Mouse (Mus musculus): Measurements from ENCODE around the gene Slc22a15. TPM values are rescaled to one million over a fixed set of nuclear protein-coding genes. Genes with fewer than 3 reads are reported as not detected.
A peak's percentile ranks its signal among the peaks of the same experiment; 100 is the strongest.

Gene Slc22a15
- polyA plus RNA-seq, 1 experiment = 11.6 TPM

GRCm38 (mm10) chr3:101922366-101922765 is 1.9 kb downstream of the Slc22a15 start:
- Histone ChIP-seq H3K4me3 (replicated peaks; ENCODE audit: extremely low read depth, low read depth, low read length) (no peak overlapping the region), H3K4me1 (ENCODE audit: control insufficient read depth, insufficient read depth, low read length) (peaks cover 3% of the 10 kb centered on the region; the same call in 1 of the 2 replicates)
- DNase-seq = no peak
- WGBS = 52% methylated on average over 7 of the region's 7 CpGs
- no peak for TF ChIP-seq CTCF (IDR thresholded peaks at IDR 0.05; ENCODE audit: insufficient read depth, low read length)

GRCm38 (mm10) chr3:101918526-101918925 is 5.7 kb downstream of the Slc22a15 start:
- DNase-seq = no peak
- Histone ChIP-seq H3K4me1 (ENCODE audit: control insufficient read depth, insufficient read depth, low read length) (no peaks in the 10 kb centered on the region), H3K4me3 (replicated peaks; ENCODE audit: extremely low read depth, low read depth, low read length) (no peak overlapping the region)
- TF ChIP-seq CTCF (IDR thresholded peaks at IDR 0.05; ENCODE audit: insufficient read depth, low read length) (no peak), POLR2A (IDR thresholded peaks at IDR 0.05; ENCODE audit: borderline replicate concordance, extremely low read depth, low read depth, low read length) (no peak)
- 95% methylated on average over 3 of the region's 3 CpGs for WGBS

GRCm38 (mm10) chr3:101917665-101918064 is 6.6 kb downstream of the Slc22a15 start:
- WGBS = 40% methylated on average over 3 of the region's 3 CpGs
- Histone ChIP-seq H3K4me1 (ENCODE audit: control insufficient read depth, insufficient read depth, low read length) (no peaks in the 10 kb centered on the region), H3K4me3 (replicated peaks; ENCODE audit: extremely low read depth, low read depth, low read length) (no peak overlapping the region)
- no peak for DNase-seq
- TF ChIP-seq CTCF (IDR thresholded peaks at IDR 0.05; ENCODE audit: insufficient read depth, low read length) (no peak), POLR2A (IDR thresholded peaks at IDR 0.05; ENCODE audit: borderline replicate concordance, extremely low read depth, low read depth, low read length) (no peak)

- TF ChIP-seq CTCF (IDR thresholded peaks at IDR 0.05; ENCODE audit: insufficient read depth, low read length) = no peak
- TF ChIP-seq POLR2A (IDR thresholded peaks at IDR 0.05; ENCODE audit: borderline replicate concordance, extremely low read depth, low read depth, low read length) = no peak
- no peak overlapping the region for H3K4me3 ChIP-seq (replicated peaks; ENCODE audit: extremely low read depth, low read depth, low read length)
- WGBS = 75% methylated on average over 5 of the region's 5 CpGs
- H3K4me1 ChIP-seq (ENCODE audit: control insufficient read depth, insufficient read depth, low read length) = no peaks in the 10 kb centered on the region
- no peak for DNase-seq
These were observed 7.7 kb downstream of the Slc22a15 start for GRCm38 (mm10) chr3:101916525-101916924.

- TF ChIP-seq POLR2A (IDR thresholded peaks at IDR 0.05; ENCODE audit: borderline replicate concordance, extremely low read depth, low read depth, low read length) = no peak
- no peak for TF ChIP-seq CTCF (IDR thresholded peaks at IDR 0.05; ENCODE audit: insufficient read depth, low read length)
- Histone ChIP-seq H3K4me3 (replicated peaks; ENCODE audit: extremely low read depth, low read depth, low read length) (no peak overlapping the region), H3K4me1 (ENCODE audit: control insufficient read depth, insufficient read depth, low read length) (no peaks in the 10 kb centered on the region)
- WGBS = 80% methylated on average over 14 of the region's 14 CpGs
- DNase-seq = no peak
These were observed 9.0 kb downstream of the Slc22a15 start for GRCm38 (mm10) chr3:101915048-101915801.

- no peak for DNase-seq
- 82% methylated on average over 5 of the region's 5 CpGs for WGBS
- TF ChIP-seq POLR2A (IDR thresholded peaks at IDR 0.05; ENCODE audit: borderline replicate concordance, extremely low read depth, low read depth, low read length) (no peak), CTCF (IDR thresholded peaks at IDR 0.05; ENCODE audit: insufficient read depth, low read length) (no peak)
- Histone ChIP-seq H3K4me1 (ENCODE audit: control insufficient read depth, insufficient read depth, low read length) (no peaks in the 10 kb centered on the region), H3K4me3 (replicated peaks; ENCODE audit: extremely low read depth, low read depth, low read length) (no peak overlapping the region)
These were observed 10.0 kb downstream of the Slc22a15 start for GRCm38 (mm10) chr3:101914266-101914665.

- DNase-seq = no peak
- no peaks in the 10 kb centered on the region for H3K4me1 ChIP-seq (ENCODE audit: control insufficient read depth, insufficient read depth, low read length)
- no peak overlapping the region for H3K4me3 ChIP-seq (replicated peaks; ENCODE audit: extremely low read depth, low read depth, low read length)
- TF ChIP-seq CTCF (IDR thresholded peaks at IDR 0.05; ENCODE audit: insufficient read depth, low read length) (no peak), POLR2A (IDR thresholded peaks at IDR 0.05; ENCODE audit: borderline replicate concordance, extremely low read depth, low read depth, low read length) (no peak)
- 83% methylated on average over 6 of the region's 6 CpGs for WGBS
These were observed 12.2 kb downstream of the Slc22a15 start for GRCm38 (mm10) chr3:101912041-101912440.

DNA sequence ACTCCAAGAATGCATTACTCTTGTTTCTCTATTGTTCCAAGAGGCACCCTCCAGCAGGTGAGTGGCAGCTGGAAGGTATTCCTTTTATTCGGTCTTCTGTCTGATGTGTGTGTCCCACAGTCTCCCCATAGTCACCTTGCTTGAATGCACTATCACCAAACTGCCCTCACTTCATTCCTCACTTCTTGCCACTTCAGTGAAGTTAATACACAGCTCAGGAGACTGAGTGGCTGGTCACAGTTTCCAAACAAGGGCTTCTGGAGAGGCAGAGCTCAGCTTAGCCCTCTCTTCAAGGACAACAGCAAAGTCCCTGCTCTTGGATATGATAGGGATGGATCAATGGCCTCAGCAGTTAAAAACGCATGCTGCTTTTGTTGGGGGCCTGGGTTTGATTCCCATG is 17.2 kb downstream of the Slc22a15 start:
- 55% methylated on average over 2 of the region's 2 CpGs for WGBS
- Histone ChIP-seq H3K4me1 (ENCODE audit: control insufficient read depth, insufficient read depth, low read length) (peaks cover 8% of the 10 kb centered on the region), H3K4me3 (replicated peaks; ENCODE audit: extremely low read depth, low read depth, low read length) (no peak overlapping the region)
- TF ChIP-seq CTCF (IDR thresholded peaks at IDR 0.05; ENCODE audit: insufficient read depth, low read length) (no peak), POLR2A (IDR thresholded peaks at IDR 0.05; ENCODE audit: borderline replicate concordance, extremely low read depth, low read depth, low read length) (no peak)
- DNase-seq = peak; percentile 20

- DNase-seq = no peak
- Histone ChIP-seq H3K4me3 (replicated peaks; ENCODE audit: extremely low read depth, low read depth, low read length) (no peak overlapping the region), H3K4me1 (ENCODE audit: control insufficient read depth, insufficient read depth, low read length) (peaks cover 12% of the 10 kb centered on the region)
- TF ChIP-seq CTCF (IDR thresholded peaks at IDR 0.05; ENCODE audit: insufficient read depth, low read length) (no peak), POLR2A (IDR thresholded peaks at IDR 0.05; ENCODE audit: borderline replicate concordance, extremely low read depth, low read depth, low read length) (no peak)
- 84% methylated on average over 7 of the region's 7 CpGs for WGBS
These were observed 19.5 kb downstream of the Slc22a15 start for GRCm38 (mm10) chr3:101904776-101905175.

GRCm38 (mm10) chr3:101903091-101903490 is 21.2 kb downstream of the Slc22a15 start:
- no peak for DNase-seq
- TF ChIP-seq CTCF (IDR thresholded peaks at IDR 0.05; ENCODE audit: insufficient read depth, low read length) (no peak), POLR2A (IDR thresholded peaks at IDR 0.05; ENCODE audit: borderline replicate concordance, extremely low read depth, low read depth, low read length) (no peak)
- 81% methylated on average over 5 of the region's 5 CpGs for WGBS
- H3K4me3 ChIP-seq (replicated peaks; ENCODE audit: extremely low read depth, low read depth, low read length) = no peak overlapping the region
- H3K4me1 ChIP-seq (ENCODE audit: control insufficient read depth, insufficient read depth, low read length) = peaks cover 12% of the 10 kb centered on the region
